Mouse (Mus musculus): Measurements from ENCODE around the gene Sgo2a. TPM values are rescaled to one million over a fixed set of nuclear protein-coding genes. Genes with fewer than 3 reads are reported as not detected.
"Not testable (repeated sequence)": the region's sequence is repeated elsewhere in the genome, so short reads cannot be mapped to it uniquely, and the experiment has no call there.

The Sgo2a gene
- total RNA-seq, 2 experiments from 2014 or later, result 16.7 to 19.6 TPM

DNA sequence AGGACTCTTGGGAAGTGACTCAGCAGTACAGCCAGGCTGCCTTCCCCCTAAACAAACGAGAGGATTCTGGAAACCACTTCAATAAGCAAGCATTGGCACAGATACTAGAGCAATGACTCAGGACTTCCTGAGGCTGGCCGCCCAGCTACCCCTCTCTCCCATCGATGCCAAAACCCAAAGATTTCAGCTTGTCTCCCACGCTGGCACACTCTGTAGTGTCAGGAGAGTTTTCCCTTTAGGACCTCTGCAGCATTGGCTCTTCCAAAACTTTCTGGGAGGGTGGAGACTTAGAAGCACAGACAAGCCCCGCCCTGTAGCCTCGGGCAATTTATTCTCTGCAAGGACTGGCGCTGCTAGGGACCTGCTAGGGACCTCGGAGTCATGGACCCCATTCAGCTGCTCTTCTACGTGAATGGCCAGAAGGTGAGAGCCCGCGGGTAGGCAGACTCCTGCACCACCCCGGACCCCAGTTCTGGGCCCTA, 33.9 kb downstream of the Sgo2a start, which contains the start of gene Aox1:
Gene Aox1 (plus strand): TSS at position 296 of the 482 bp plus-strand sequence.
- ATAC-seq (replicated peaks; ENCODE audit: low FRiP score, poor library complexity, severe bottlenecking), result 0 out of 2 replicates have a peak, but pooled peaks have one; percentile 61

DNA sequence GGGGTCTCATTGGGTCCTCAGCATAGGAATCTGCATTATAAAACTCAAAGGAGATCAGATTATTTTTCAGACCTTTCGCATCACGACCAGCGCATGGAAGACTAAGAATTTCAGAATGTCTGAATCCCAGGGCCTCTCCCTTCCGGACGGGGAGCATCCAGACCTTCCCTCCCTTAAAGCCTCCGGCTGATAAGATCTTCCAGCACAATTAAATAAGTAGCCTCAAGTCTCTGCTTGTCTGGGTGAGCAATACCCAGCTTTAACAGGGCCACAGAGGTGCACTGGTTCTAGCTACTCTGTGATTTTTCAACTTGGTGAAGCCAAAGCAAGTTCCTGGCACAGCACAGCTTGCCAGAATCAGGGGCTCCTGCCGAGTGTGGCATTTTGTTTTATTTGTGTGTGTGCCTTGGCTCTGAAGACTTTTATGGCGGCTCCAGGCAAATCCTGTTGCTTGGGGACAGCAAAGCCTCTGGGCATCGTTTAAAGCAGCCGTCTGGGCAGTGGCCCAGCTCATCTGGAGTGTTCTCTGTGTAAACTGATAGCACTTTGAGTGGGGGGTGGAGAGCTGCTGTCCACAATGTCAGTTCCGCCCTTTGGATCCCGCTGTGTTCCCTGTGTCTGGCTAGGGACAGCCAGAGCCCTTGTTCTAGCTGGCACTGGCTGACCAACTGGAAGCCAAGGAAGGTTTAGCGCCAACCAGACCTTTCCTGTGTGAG, 34.5 kb downstream of the Sgo2a start:
- no peak for ATAC-seq (replicated peaks; ENCODE audit: low FRiP score, poor library complexity, severe bottlenecking)

- ATAC-seq (replicated peaks; ENCODE audit: low FRiP score, poor library complexity, severe bottlenecking), result peak; percentile 72; the same call in 1 of the 2 replicates
Measured at GRCm38 (mm10) chr1:58031160-58031769, 35.5 kb downstream of the Sgo2a start.

- ATAC-seq (replicated peaks; ENCODE audit: low FRiP score, poor library complexity, severe bottlenecking), result not testable (repeated sequence)
Measured at GRCm38 (mm10) chr1:58037306-58037705, 41.5 kb downstream of the Sgo2a start.

GRCm38 (mm10) chr1:58045076-58045475, 49.3 kb downstream of the Sgo2a start:
- no peak for ATAC-seq (replicated peaks; ENCODE audit: low FRiP score, poor library complexity, severe bottlenecking)

GRCm38 (mm10) chr1:58045546-58045945, 49.8 kb downstream of the Sgo2a start:
- no peak for ATAC-seq (replicated peaks; ENCODE audit: low FRiP score, poor library complexity, severe bottlenecking)

DNA sequence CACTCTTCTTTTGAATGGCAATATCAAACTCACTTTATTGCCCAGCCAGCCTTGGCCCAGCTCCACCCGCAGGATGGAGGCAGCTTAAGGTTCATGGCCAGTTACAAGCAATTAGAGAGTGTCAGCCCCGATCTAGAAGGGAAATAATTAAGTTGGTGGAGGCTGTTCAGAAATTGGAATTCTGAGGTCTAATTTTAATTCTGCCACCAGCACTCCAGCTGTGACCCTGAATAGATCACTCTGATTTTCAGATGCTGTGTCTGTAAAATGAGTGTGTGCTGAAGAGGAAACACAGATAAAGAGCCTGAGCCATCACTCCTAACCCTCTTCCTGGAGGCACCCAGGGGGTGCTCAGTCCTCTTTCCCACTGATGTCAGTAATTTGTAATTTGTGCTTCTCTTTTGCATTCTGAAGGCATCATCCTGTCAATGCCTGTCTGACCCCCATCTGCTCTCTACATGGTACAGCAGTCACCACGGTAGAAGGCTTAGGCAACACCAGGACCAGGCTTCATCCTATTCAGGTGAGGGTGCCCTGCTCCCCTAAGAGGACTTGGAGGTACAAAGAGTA, 51.0 kb downstream of the Sgo2a start:
- no peak for ATAC-seq (replicated peaks; ENCODE audit: low FRiP score, poor library complexity, severe bottlenecking)

- ATAC-seq (replicated peaks; ENCODE audit: low FRiP score, poor library complexity, severe bottlenecking), result no peak
Measured at GRCm38 (mm10) chr1:58049126-58049525, 53.4 kb downstream of the Sgo2a start.

GRCm38 (mm10) chr1:58055598-58055997, 59.8 kb downstream of the Sgo2a start:
- no peak for ATAC-seq (replicated peaks; ENCODE audit: low FRiP score, poor library complexity, severe bottlenecking)

DNA sequence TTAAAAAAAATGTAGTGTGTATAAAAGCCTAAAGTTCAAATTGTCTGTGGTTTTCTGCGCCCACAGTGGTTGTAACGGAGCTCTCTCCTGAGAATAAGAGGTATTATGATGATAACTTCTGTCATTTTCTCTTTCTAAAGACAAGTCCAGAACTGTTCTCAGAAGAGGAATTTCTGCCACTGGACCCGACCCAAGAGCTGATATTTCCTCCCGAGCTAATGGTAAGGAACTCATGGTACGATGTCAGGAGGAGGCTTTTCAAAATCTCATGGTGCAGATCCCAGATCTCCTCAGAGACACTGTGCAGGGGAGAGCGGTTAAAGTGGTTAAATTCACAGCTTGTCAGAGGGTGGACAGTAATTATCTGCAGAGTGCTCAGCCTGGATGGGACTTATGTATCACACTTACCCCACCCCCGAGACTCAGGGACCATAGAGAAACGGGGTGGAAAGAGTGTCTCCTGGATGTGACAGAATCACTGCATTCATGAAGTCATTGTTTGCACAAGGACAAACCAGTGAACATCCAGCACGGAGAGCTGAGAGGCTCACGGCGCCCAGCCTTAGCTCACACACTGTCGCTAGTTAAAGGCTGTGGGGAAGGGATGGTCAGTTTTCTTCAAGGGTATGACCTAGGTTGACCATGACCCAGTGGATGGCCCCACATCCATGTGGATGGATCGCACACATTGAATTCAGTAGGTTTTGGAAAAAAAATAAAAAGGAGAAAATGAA, 60.5 kb downstream of the Sgo2a start:
- ATAC-seq (replicated peaks; ENCODE audit: low FRiP score, poor library complexity, severe bottlenecking), result no peak

DNA sequence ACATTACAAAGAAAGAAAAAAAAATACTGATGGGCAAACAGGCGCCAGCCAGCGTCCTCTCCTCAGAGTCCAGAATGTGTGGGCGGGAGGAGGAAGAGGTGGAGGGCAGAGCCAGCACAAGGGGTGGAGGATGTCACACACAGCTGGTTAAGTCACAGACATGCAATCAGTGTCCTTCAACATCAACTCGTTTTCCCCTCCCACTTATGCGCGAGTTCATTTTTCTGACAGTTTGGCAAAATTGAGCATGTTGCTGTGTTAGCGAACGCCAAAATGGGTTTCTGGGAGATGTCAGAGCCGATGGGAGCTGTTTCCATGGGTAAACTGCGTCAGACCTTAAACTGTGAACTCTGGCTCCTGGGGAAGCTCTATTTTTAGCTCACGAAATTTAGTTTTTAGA, 61.2 kb downstream of the Sgo2a start:
- no peak for ATAC-seq (replicated peaks; ENCODE audit: low FRiP score, poor library complexity, severe bottlenecking)

DNA sequence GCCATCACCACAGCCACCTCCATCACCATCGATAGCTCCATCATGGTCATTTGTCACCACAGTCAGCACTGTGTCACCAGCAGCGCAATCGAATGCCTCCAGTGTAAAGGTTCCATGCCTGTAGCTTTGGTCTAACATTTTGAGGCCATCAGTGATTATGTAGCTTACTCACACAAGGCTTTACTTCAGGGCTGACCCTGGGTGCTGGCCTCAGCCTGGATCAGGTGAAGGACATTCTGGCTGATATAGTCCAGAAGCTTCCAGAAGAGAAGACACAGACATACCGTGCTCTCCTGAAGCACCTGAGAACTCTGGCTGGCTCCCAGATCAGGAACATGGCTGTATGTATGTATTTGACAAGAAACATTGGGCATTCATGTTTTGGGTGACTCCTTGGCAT, 63.1 kb downstream of the Sgo2a start:
- ATAC-seq (replicated peaks; ENCODE audit: low FRiP score, poor library complexity, severe bottlenecking), result no peak

DNA sequence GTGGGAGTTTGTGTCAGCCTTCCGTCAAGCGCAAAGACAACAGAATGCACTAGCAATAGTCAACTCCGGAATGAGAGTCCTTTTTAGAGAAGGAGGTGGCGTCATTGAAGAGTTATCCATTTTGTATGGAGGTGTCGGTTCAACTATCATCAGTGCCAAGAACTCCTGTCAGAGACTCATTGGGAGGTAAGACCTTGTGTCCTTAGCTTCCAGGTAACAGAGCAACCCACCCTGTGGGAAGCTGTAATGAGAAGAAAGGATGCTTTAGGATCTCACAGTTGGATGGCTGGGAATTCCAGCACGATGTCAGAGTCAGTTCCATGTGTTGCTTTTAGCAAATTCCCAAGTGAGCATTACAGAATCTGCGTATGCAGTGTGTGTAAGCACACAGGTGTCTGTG, 66.4 kb downstream of the Sgo2a start:
- ATAC-seq (replicated peaks; ENCODE audit: low FRiP score, poor library complexity, severe bottlenecking), result no peak

DNA sequence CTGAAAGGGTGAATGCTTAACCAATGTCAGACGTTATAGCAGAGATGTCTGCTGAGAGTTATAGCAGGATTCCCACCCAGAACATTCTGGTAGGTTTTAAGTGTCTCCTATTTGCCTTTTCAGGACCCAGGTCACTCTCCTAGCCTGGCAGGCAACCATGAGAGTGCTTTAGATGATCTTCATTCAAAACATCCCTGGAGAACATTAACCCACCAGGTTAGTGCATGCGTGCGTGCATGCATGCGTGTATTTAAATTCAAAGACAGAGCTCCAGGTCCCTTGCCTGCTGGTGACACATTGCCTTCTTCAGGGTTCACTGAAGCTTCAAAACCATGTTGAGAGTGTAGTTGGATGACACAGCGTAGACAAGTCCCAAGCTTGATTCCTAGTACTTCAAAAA, 69.4 kb downstream of the Sgo2a start:
- ATAC-seq (replicated peaks; ENCODE audit: low FRiP score, poor library complexity, severe bottlenecking), result no peak

- ATAC-seq (replicated peaks; ENCODE audit: low FRiP score, poor library complexity, severe bottlenecking), result no peak
Measured at GRCm38 (mm10) chr1:58065606-58066005, 69.8 kb downstream of the Sgo2a start.

- ATAC-seq (replicated peaks; ENCODE audit: low FRiP score, poor library complexity, severe bottlenecking), result no peak
Measured at GRCm38 (mm10) chr1:58069181-58069580, 73.4 kb downstream of the Sgo2a start.

DNA sequence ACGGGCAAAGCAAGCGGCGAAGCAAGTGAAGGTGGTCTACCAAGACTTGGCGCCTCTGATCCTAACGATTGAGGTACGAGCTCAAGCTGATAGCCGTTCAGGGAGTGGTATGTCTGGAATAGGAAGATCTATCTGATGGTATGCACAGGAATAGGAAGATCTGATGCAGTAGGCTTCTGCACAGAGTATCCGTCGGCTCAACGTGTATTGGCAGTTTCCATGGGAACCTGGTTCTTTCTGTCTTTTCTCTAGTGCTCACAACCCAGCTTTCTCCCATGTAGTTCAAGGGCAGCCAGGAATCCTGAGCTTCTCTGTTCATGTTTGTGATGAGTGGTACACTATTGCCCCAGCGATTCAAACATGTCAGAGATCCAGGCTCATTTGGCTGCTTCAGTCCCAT, 74.3 kb downstream of the Sgo2a start:
- no peak for ATAC-seq (replicated peaks; ENCODE audit: low FRiP score, poor library complexity, severe bottlenecking)

- no peak for ATAC-seq (replicated peaks; ENCODE audit: low FRiP score, poor library complexity, severe bottlenecking)
Measured at GRCm38 (mm10) chr1:58071006-58071405, 75.2 kb downstream of the Sgo2a start.

GRCm38 (mm10) chr1:58071509-58071908, 75.7 kb downstream of the Sgo2a start:
- no peak for ATAC-seq (replicated peaks; ENCODE audit: low FRiP score, poor library complexity, severe bottlenecking)

DNA sequence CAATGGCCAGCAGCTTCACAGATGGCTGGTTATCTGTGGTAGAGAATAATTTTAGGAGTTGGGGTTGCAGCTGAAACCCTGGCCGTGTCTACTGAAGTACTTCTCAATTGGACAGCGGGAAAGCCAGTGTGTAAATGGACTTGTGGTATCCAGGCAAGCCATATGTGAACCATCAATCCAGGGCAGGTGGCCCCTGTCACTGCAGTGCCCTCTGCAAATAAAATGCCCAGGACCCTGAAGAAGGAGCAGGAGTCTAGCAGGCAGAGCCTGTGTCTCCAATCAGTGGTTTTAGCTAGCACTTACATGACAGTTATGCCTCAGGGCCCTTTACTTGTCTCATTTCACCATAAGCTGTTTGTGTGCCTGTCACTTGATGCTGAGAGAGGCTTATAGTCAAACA, 76.6 kb downstream of the Sgo2a start:
- no peak for ATAC-seq (replicated peaks; ENCODE audit: low FRiP score, poor library complexity, severe bottlenecking)

Measured in erythroblast, adult 5-6 weeks (primary cell).